Mouse (Mus musculus) midbrain, embryonic 15.5 days (tissue): Measurements from ENCODE around the gene 4930503B20Rik. TPM values are rescaled to one million over a fixed set of nuclear protein-coding genes. Genes with fewer than 3 reads are reported as not detected.

Experiments
- ATAC-seq: fragments of 200-750 bp; cut with Nextera tagmentation; replicated peaks from 2 replicates; pipeline ENCODE4 v1.8.0; 2017; ENCODE audit warnings: moderate TSS enrichment
- H3K27ac ChIP-seq: fragments of 300-500 bp; sonication (generic); 2 replicates; pipeline ENCODE4 v1.5.1; 2015; ENCODE audit warnings: mild to moderate bottlenecking, inconsistent platforms
- H3K27me3 ChIP-seq: fragments of 300-500 bp; sonication (generic); replicated peaks from 2 replicates; pipeline ENCODE4 v1.6.1; 2015; ENCODE audit warnings: inconsistent platforms
- H3K36me3 ChIP-seq: fragments of 300-500 bp; sonication (generic); replicated peaks from 2 replicates; pipeline ENCODE4 v1.6.1; 2015; ENCODE audit warnings: inconsistent platforms
- H3K4me1 ChIP-seq: fragments of 300-500 bp; sonication (generic); 2 replicates; pipeline ENCODE4 v1.6.1; 2015; ENCODE audit warnings: inconsistent platforms
- H3K4me2 ChIP-seq: fragments of 300-500 bp; sonication (generic); 2 replicates; pipeline ENCODE4 v1.6.1; 2015; ENCODE audit warnings: inconsistent platforms, mild to moderate bottlenecking, moderate library complexity
- H3K4me3 ChIP-seq: fragments of 300-500 bp; sonication (generic); 2 replicates; pipeline ENCODE4 v1.5.1; 2015; ENCODE audit warnings: mild to moderate bottlenecking, inconsistent platforms
- H3K9ac ChIP-seq: fragments of 300-500 bp; sonication (generic); 2 replicates; pipeline ENCODE4 v1.6.1; 2015; ENCODE audit warnings: mild to moderate bottlenecking, inconsistent platforms
- H3K9me3 ChIP-seq: fragments of 300-500 bp; sonication (generic); 2 replicates; pipeline ENCODE4 v1.6.1; 2016; ENCODE audit warnings: inconsistent platforms
- WGBS: fragments of 180-500 bp; shearing (Covaris S2); methylation state at CpG from one replicate; pipeline ENCODE4 v1.1.7; 2015; ENCODE audit warnings: mixed read lengths; 5-methylcytosine and 5-hydroxymethylcytosine counted together
- polyA plus RNA-seq: library from polyadenylated mRNA; unstranded; fragments of >200 nt; fragmentation: Nextera tagmentation; extraction: Ambion mirVana; gene quantifications from 2 replicates; pipeline ENCODE4 v1.2.1, GENCODE M21; 2015

Gene 4930503B20Rik
- polyA plus RNA-seq, 1 experiment from 2014 or later = not detected

DNA sequence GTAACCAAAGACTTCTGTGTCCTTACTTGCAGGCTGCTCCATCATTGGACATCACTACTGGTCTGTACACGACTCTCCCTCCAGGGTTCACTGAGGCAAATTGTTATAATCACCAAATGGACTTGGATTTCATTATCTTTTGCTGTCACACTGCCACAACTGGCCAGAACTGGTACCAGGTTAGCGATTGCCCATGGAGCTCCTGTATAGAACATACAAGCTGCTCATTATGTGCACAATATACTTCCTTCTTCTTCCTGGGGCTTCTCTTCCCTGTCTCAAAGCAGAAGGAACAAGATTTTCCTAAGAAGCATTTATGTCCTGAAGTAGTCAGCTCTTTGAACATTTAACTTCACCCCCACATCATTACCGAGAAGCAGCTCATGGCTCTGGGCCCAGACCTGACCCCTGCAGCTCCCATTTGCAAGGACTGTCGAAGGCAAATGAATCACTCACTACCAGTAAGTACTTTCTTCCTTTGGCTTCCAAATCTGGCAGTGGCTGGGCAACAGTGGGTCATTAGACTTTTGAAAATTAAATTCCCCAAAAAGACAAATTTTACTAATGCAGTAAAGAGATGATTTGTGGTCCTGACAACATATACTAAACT lies 9.2 kb downstream of the 4930503B20Rik start:
- Histone ChIP-seq H3K4me2 (no peak overlapping the region), H3K27ac (no peak overlapping the region), H3K36me3 (no peaks in the 10 kb centered on the region), H3K9ac (no peak overlapping the region), H3K4me1 (no peaks in the 10 kb centered on the region), H3K27me3 (no peaks in the 10 kb centered on the region), H3K9me3 (no peaks in the 10 kb centered on the region), H3K4me3 (no peak overlapping the region)
- no peak for ATAC-seq
- 54% methylated on average over 4 of the region's 4 CpGs for WGBS

DNA sequence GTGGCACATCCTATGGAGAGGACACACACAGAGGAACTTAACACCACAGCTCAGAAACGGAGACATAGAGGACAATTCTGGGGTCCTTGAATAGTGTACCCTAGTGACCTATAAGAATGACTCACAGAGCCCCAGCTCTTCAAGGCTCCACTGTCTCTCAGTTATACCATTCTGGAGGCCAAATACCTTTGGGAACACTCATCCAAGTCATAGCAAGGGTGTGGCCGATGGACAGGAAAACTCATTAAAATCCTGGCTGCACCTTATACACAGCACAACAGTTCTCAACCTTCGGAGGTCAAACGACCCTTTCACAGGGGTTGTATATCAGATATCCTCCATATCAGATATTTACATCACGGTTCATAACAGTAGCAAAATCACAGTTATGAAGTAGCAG lies 18.6 kb downstream of the 4930503B20Rik start:
- no peak overlapping the region for H3K4me2 ChIP-seq
- H3K4me3 ChIP-seq = no peak overlapping the region
- no peak overlapping the region for H3K9ac ChIP-seq
- 91% methylated on average over 5 of the region's 5 CpGs for WGBS
- ATAC-seq = no peak
- H3K9me3 ChIP-seq = no peaks in the 10 kb centered on the region
- no peaks in the 10 kb centered on the region for H3K36me3 ChIP-seq
- no peaks in the 10 kb centered on the region for H3K4me1 ChIP-seq
- H3K27me3 ChIP-seq = no peaks in the 10 kb centered on the region
- no peak overlapping the region for H3K27ac ChIP-seq

DNA sequence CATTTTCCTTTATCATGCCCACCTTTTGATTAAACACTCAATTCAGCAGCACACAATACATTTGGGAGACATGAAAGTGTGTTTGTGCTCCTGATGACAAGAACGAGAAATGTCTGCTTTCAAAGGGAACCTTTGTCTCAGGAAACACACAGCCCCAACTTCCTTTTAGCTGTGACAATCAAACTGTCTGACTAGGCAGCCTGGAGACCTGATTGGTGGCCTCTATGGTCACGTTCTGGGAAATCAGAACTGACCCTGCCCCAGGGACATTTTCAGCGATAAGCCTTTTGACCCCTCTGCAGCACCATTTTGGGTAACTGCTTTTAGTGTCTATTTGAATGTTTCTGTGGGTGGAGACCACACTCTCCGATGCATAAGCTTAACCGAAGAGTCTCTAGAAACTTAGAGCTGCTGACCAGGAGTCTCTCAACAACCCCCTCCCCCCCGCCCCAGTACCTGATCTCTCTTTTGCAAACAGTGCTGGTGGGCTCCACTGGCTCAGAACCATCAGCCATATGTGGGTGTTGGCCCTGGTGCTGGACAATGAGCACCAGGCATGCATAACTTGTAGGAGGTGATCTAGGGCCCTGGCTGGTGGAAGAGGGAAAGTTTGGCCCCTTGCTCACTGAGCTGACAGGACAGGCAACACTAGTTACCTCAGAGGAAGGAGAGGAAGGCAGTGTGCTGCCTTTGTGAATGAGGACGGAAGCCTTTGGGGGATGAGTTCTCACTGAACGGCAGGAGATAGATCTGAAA lies 22.7 kb downstream of the 4930503B20Rik start:
- no peak for ATAC-seq
- Histone ChIP-seq H3K4me3 (no peak overlapping the region), H3K9ac (no peak overlapping the region), H3K4me1 (no peaks in the 10 kb centered on the region), H3K9me3 (no peaks in the 10 kb centered on the region), H3K27me3 (no peaks in the 10 kb centered on the region), H3K27ac (no peak overlapping the region), H3K4me2 (no peak overlapping the region), H3K36me3 (no peaks in the 10 kb centered on the region)
- WGBS = 66% methylated on average over 8 of the region's 8 CpGs

DNA sequence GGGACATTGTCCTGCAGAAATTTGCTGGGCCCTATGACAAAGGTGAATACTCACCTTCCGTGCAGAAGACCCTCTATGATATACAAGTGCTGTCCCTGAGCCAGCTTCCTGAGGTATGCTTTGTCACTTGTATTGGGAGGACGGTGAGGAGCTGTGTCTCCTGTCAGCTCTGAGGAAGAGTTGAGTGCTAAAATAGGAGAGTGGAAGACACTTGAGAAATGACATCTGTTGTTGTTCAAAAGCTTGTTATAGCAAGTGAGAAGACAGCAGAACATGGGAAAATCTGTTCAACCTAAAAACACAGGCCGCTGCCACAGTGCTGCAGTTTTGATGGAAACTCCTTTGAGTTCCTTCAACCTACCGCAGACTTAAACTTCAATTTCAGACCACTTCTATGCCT lies 25.4 kb downstream of the 4930503B20Rik start:
- Histone ChIP-seq H3K27ac (no peak overlapping the region), H3K9ac (no peak overlapping the region), H3K4me1 (no peaks in the 10 kb centered on the region), H3K9me3 (no peaks in the 10 kb centered on the region), H3K36me3 (no peaks in the 10 kb centered on the region), H3K4me2 (no peak overlapping the region), H3K4me3 (no peak overlapping the region), H3K27me3 (no peaks in the 10 kb centered on the region)
- no peak for ATAC-seq
- WGBS = 92% methylated on average over 4 of the region's 4 CpGs

DNA sequence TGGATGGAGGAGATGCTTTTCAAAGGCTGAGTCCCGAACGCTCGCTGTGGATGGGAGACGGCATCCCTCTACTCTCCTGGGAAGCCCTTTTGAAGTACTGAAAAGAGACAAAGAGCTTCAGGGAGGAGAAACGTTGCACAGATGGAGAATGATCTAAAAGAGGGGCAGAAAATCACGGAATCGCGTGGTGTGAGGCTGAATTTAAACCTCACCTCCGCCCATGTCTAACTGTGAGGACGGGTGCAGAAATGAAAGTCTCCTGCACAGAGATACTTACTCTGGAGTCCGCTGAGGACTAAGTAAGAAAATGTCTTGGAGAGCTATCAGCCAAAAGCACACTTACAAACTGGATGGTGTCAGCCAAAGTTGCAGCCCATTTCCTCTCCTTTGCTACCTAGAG lies 29.2 kb downstream of the 4930503B20Rik start:
- no peak overlapping the region for H3K4me2 ChIP-seq
- WGBS = 79% methylated on average over 11 of the region's 11 CpGs
- no peak for ATAC-seq

DNA sequence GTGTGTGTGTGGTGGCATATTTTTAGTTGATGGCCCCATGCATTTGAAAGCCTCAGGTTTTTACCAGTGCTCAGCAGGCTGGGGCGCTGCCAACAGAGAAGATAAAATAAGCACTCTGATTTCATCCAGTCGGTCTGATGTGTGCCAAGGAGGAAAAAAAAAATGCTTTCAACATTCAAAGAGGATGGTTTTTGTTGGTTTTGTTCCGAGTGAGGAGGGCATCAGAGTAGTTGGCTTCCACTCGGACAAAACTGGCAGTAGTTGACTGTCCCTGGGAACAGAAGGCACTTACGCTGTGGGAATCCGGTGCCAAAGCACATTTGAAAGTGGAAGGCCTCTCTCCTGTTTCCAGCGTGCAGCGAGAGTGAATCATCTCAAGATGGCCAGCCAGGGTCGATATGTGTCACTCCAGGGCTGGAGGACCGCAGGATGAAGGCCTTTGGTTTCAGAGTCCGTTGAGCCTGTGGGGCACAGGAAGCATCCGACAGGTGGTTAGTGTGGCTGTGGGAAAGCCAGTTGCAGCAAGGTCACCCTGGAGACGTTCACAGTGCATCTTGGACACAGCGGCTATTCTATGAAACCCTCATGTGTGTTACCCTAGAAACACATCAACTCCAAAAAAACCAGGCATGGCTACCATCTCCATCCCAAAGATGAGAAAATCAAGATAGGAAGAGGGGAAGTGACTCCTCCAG lies 30.4 kb downstream of the 4930503B20Rik start:
- no peak overlapping the region for H3K4me2 ChIP-seq
- H3K27me3 ChIP-seq = no peaks in the 10 kb centered on the region
- H3K4me3 ChIP-seq = no peak overlapping the region
- no peak overlapping the region for H3K9ac ChIP-seq
- H3K36me3 ChIP-seq = no peaks in the 10 kb centered on the region
- 84% methylated on average over 14 of the region's 14 CpGs for WGBS
- 0 out of 2 replicates have a peak overlapping the region, but pooled peaks have one; percentile 15 for H3K27ac ChIP-seq
- H3K4me1 ChIP-seq = no peaks in the 10 kb centered on the region
- no peaks in the 10 kb centered on the region for H3K9me3 ChIP-seq
- no peak for ATAC-seq

More for the DNA sequence above, 29.2 kb downstream of the 4930503B20Rik start:
- H3K27me3 ChIP-seq = no peaks in the 10 kb centered on the region
- H3K9ac ChIP-seq = no peak overlapping the region
- no peak overlapping the region for H3K27ac ChIP-seq
- H3K4me1 ChIP-seq = no peaks in the 10 kb centered on the region
- H3K4me3 ChIP-seq = no peak overlapping the region
- no peaks in the 10 kb centered on the region for H3K36me3 ChIP-seq
- H3K9me3 ChIP-seq = no peaks in the 10 kb centered on the region

DNA sequence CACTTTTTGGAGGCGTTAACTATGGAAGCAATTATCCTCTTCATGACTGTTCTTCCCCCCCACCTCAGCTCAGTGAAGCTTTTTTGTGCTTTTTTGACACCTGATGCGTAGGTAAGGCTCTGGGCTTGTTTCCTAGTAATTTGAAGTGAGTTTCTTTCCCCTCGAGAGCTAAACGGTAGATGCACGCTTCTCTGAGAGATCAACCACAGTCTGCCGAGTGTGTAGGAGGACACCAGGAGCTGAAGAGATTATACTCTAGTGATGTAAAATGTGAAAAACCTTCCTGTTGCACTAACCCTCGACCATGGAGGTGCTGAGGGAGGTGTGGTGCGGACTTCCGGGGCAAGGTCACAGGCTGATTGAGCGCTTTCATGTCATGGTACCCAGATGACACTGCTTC lies 31.0 kb downstream of the 4930503B20Rik start:
- WGBS = 89% methylated on average over 10 of the region's 10 CpGs
- no peak overlapping the region for H3K9ac ChIP-seq

DNA sequence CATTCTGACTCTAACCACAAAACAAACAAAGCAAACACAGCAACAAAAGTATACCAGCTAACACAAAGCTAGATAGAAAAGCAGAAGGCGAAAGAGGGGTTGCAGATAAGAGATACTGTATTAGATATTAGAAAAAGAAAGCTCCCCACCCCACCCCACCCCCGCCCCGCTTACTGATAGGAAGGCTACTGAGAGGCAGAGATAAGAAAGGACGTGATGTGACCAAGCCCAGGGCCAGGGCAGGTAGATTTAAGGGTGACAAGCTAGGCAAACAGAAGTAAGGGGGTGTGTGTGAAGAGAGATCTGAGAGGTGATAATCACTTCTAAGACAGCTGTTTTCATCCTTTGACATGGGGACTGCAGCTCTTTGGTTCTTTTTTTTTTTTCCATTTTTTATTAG lies 32.8 kb downstream of the 4930503B20Rik start:
- 90% methylated on average over 4 of the region's 4 CpGs for whole genome bisulfite sequencing
- ATAC-seq = no peak
- no peaks in the 10 kb centered on the region for H3K27me3 ChIP-seq

More for the DNA sequence above, 31.0 kb downstream of the 4930503B20Rik start:
- Histone ChIP-seq H3K36me3 (no peaks in the 10 kb centered on the region), H3K27ac (no peak overlapping the region), H3K9me3 (no peaks in the 10 kb centered on the region), H3K4me3 (no peak overlapping the region), H3K4me2 (no peak overlapping the region), H3K4me1 (no peaks in the 10 kb centered on the region), H3K27me3 (no peaks in the 10 kb centered on the region)
- no peak for ATAC-seq

DNA sequence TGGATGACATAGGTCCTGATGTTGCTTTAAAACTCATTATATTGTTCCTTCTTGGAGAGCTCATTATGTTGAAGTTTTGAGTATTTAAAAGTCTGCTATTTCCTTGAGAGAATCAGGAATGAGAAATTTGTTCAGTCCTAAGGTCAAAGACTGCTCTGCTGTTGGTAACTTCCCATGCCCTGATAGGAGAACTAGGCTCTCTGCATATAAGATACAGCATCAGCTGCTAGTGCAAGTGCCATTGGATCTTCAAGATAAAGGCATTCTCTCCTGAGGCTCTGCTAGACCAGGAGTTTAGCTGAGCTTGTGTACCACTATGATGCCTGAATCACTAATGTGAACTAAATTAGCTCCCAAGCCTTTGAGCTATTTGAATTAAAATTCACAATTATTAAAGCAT lies 33.2 kb downstream of the 4930503B20Rik start:
- Histone ChIP-seq H3K4me1 (no peaks in the 10 kb centered on the region), H3K4me2 (no peak overlapping the region), H3K9me3 (no peaks in the 10 kb centered on the region), H3K9ac (no peak overlapping the region), H3K27me3 (no peaks in the 10 kb centered on the region), H3K4me3 (no peak overlapping the region), H3K27ac (no peak overlapping the region), H3K36me3 (no peaks in the 10 kb centered on the region)
- no peak for ATAC-seq

More for the DNA sequence above, 32.8 kb downstream of the 4930503B20Rik start:
- Histone ChIP-seq H3K4me1 (no peaks in the 10 kb centered on the region), H3K36me3 (no peaks in the 10 kb centered on the region), H3K9me3 (no peaks in the 10 kb centered on the region), H3K27ac (no peak overlapping the region), H3K9ac (no peak overlapping the region), H3K4me3 (no peak overlapping the region), H3K4me2 (no peak overlapping the region)

DNA sequence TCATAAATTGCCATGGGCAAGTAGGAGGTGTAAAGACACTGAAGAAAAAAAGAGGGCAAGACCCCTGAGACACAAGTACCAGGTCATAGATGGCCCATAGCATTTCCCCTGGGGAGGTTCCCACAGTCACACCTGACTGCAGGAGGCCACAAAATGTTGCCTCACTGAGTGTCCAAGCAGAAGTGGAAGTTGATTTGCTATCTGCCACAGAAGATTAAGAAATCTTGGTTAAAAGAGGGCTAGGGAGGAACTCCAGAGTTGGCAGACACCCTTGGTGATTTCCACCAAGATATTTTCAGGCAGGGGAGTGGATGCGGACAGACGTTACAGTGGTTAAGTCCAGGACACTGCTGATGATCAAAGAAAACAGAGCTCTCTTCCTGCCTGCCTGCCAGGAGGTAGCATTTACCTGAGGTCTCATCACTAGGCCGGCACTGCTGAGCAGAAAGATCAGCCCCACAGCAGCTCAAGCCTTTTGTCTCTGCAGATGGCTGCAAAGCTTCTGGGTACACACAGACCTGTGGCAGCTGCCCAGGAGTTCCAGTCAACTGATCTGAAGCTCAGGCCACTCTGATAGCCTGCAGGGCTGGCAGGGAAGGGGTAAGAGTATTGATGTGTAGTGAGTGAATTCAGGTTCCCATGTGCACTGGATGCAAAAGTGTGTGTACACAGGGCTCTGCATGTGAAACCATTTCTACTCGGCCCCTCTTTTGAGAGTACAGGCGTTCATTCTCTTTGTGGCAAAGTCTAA lies 34.4 kb downstream of the 4930503B20Rik start:
- H3K9me3 ChIP-seq = no peaks in the 10 kb centered on the region
- H3K27me3 ChIP-seq = no peaks in the 10 kb centered on the region
- H3K9ac ChIP-seq = no peak overlapping the region
- no peak overlapping the region for H3K4me3 ChIP-seq
- no peaks in the 10 kb centered on the region for H3K36me3 ChIP-seq
- no peak overlapping the region for H3K4me2 ChIP-seq
- no peak for ATAC-seq
- H3K4me1 ChIP-seq = no peaks in the 10 kb centered on the region
- no peak overlapping the region for H3K27ac ChIP-seq
- 73% methylated on average over 5 of the region's 5 CpGs for WGBS

DNA sequence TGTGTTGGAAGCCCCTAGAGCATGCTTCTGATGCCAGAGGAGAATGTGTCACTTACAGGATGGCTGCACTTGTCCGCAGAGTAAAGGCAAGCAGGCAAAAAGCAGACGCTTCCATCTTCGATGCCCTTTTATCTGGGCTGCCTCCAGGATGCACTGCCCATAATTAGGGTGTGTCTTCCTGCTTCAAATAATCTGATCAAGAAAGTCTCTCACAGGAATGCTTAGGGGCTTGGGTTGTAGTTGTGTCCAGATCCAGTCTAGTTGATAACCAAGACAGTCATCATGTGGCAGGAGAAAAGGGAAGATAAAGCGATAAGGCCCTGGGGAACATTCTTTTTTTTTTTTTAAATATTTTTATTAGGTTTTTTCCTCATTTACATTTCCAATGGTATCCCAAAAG lies 35.6 kb downstream of the 4930503B20Rik start, which contains the start of gene Dnase2b:
Gene Dnase2b (minus strand): TSS at position 101 of the 400 bp plus-strand sequence.
- no peaks in the 10 kb centered on the region for H3K9me3 ChIP-seq
- no peak within 1 kb of the TSS for H3K4me2 ChIP-seq
- ATAC-seq = no peak
- H3K9ac ChIP-seq = no peak within 1 kb of the TSS
- no peak within 1 kb of the TSS for H3K27ac ChIP-seq
- WGBS = 95% methylated on average over 4 of the region's 4 CpGs
- no peaks in the 10 kb centered on the region for H3K27me3 ChIP-seq
- H3K4me3 ChIP-seq = no peak within 1 kb of the TSS
- no peaks in the 10 kb centered on the region for H3K36me3 ChIP-seq
- H3K4me1 ChIP-seq = no peaks in the 10 kb centered on the region

DNA sequence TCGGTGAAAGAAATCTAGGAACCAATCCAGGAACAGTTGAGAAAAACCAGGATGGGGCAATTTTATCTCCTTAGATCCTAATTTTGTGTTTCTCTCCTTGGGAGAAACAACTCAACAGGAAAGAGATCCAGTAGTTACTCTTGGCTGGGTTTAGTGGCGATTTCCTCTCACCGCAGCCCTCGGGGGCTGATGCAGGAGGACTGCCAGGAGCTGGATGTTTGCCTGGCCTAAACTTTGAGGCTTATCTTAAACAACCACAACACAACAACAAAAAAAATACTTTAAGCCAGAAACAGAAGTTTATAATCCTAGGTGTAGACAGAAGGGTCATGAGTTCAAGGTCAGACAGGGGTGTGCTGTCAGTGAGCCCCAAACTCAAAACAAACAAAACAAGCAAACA lies 39.3 kb downstream of the 4930503B20Rik start:
- no peak overlapping the region for H3K4me2 ChIP-seq
- 87% methylated on average over 4 of the region's 4 CpGs for WGBS
- H3K27ac ChIP-seq = no peak overlapping the region
- H3K4me1 ChIP-seq = peaks cover 9% of the 10 kb centered on the region; the same call in 1 of the 2 replicates
- no peak for ATAC-seq
- no peak overlapping the region for H3K4me3 ChIP-seq
- no peaks in the 10 kb centered on the region for H3K36me3 ChIP-seq
- no peaks in the 10 kb centered on the region for H3K27me3 ChIP-seq
- no peaks in the 10 kb centered on the region for H3K9me3 ChIP-seq
- H3K9ac ChIP-seq = no peak overlapping the region
